Mouse (Mus musculus): ENCODE results near the gene Snip1.

- TF ChIP-seq POLR2A (IDR thresholded peaks at IDR 0.05; ENCODE audit: borderline replicate concordance, low read depth, low read length) (no peak), CTCF (IDR thresholded peaks at IDR 0.05; ENCODE audit: low read depth, low read length) (peak; percentile 81)
Measured at GRCm38 (mm10) chr4:125099458-125099857, 33.0 kb downstream of the Snip1 start.
